Mouse (Mus musculus) thymus, adult 2 months (tissue): ENCODE data around the gene Tbc1d12.
A peak's percentile ranks its signal among the peaks of the same experiment; 100 is the strongest.

Source experiments
- CTCF ChIP-seq: fragments of 200-500 bp; IDR thresholded peaks from 2 replicates; pipeline ENCODE4 v1.5.1; 2012; ENCODE audit warnings: mild to moderate bottlenecking, control low read depth, low read length, moderate library complexity, borderline replicate concordance; ENCODE audit not compliant: control insufficient read depth, poor library complexity, insufficient read depth; ENCODE audit errors: extremely low read depth
- POLR2A ChIP-seq: fragments of 200-500 bp; IDR thresholded peaks from 2 replicates; pipeline ENCODE4 v1.6.1; 2012; ENCODE audit warnings: mild to moderate bottlenecking, low read length, control low read depth, moderate library complexity; ENCODE audit not compliant: control insufficient read depth, poor library complexity, insufficient read depth; ENCODE audit errors: extremely low read depth

- 0 out of 2 replicates have a peak, but pooled peaks have one; percentile 24 for TF ChIP-seq CTCF
- peak; percentile 66 for TF ChIP-seq POLR2A
Observed at GRCm38 (mm10) chr19:38930788-38931565, 94.6 kb downstream of the Tbc1d12 start, which contains the start of gene Hells.
